ENCODE assay signal across 8 mouse cellular contexts in genomic region chr17:94864531-94865318, GRCm38 (mm10).
DNase-seq lines count a peak whose midpoint lies in the region; ATAC-seq and TF ChIP-seq lines count a peak whose summit lies in the region.
"Not testable (repeated sequence)": the region's sequence is repeated elsewhere in the genome, so short reads cannot be mapped to it uniquely, and the experiment has no call there.

No protein-coding gene starts in this region.

- H3K4me2 ChIP-seq in forebrain, embryonic 15.5 days (replicated peaks), result peak overlapping the region; percentile 62

- not testable (repeated sequence) for H3K36me3 ChIP-seq in ES-E14 (ENCODE audit: control insufficient read depth, insufficient read depth, low read length, poor library complexity, severe bottlenecking); forebrain, embryonic 15.5 days; thymus, adult 2 months (ENCODE audit: control insufficient read depth, insufficient read depth, low read length)

- intact Hi-C loops in heart, postnatal 25 days (cut with DNase I), result not testable (repeated sequence)

- peak; percentile 71; the same call in 1 of the 2 replicates for TF ChIP-seq POLR2A in lung, adult 2 months (IDR thresholded peaks at IDR 0.05; ENCODE audit: borderline replicate concordance, extremely low read depth, low read depth, low read length)
- not testable (repeated sequence) for TF ChIP-seq POLR2A in olfactory bulb, adult 2 months (IDR thresholded peaks at IDR 0.05; ENCODE audit: insufficient read depth, low read depth, low read length)
- peak; percentile 41; the same call in 1 of the 2 replicates for TF ChIP-seq POLR2A in thymus, adult 2 months (IDR thresholded peaks at IDR 0.05; ENCODE audit: control insufficient read depth, extremely low read depth, insufficient read depth, low read length, poor library complexity)

- H3K27me3 ChIP-seq in forebrain, embryonic 15.5 days; thymus, adult 2 months (ENCODE audit: control insufficient read depth, insufficient read depth, low read length): not testable (repeated sequence)

- 15% methylated on average over 21 of the region's 21 CpGs for WGBS in forebrain, embryonic 15.5 days
- WGBS in lung, adult 2 months, result 10% methylated on average over 21 of the region's 21 CpGs
- WGBS in olfactory bulb, adult 2 months, result 10% methylated on average over 21 of the region's 21 CpGs
- 12% methylated on average over 21 of the region's 21 CpGs for WGBS in thymus, adult 2 months

- H3K9me3 ChIP-seq in ES-E14 (ENCODE audit: control insufficient read depth, insufficient read depth, low read depth, low read length); forebrain, embryonic 15.5 days: not testable (repeated sequence)

- H3K4me1 ChIP-seq in ES-E14 (ENCODE audit: control insufficient read depth in 2 of 2, insufficient read depth in 2 of 2, low read length in 2 of 2, poor library complexity in 1 of 2); forebrain, embryonic 15.5 days; lung, adult 2 months (ENCODE audit: control insufficient read depth, insufficient read depth, low read length); olfactory bulb, adult 2 months (ENCODE audit: control insufficient read depth, insufficient read depth, low read length); thymus, adult 2 months (replicated peaks; ENCODE audit: control insufficient read depth, insufficient read depth, low read length): not testable (repeated sequence)

- peak overlapping the region; percentile 80 for H3K9ac ChIP-seq in ES-E14 (ENCODE audit: insufficient read depth, low read depth, low read length, poor library complexity, severe bottlenecking)
- H3K9ac ChIP-seq in forebrain, embryonic 15.5 days (replicated peaks), result peak overlapping the region; percentile 53

- H3K27ac ChIP-seq in ES-E14 (ENCODE audit: insufficient read depth, low read depth, low read length, poor library complexity, severe bottlenecking), result peak overlapping the region; percentile 91
- H3K27ac ChIP-seq in forebrain, embryonic 15.5 days (replicated peaks); olfactory bulb, adult 2 months (ENCODE audit: insufficient read depth, low read depth, low read length); thymus, adult 2 months (ENCODE audit: control insufficient read depth, insufficient read depth, low read length): not testable (repeated sequence)

- ATAC-seq in forebrain, embryonic 15.5 days (replicated peaks), result peak; percentile 98

- in situ Hi-C loops in ES-E14 (cut with MboI; ENCODE audit: low sequenced_read_pairs in 2 of 2, unreplicated experiment in 2 of 2), result not testable (repeated sequence)

- not testable (repeated sequence) for TF ChIP-seq CTCF in lung, adult 2 months (IDR thresholded peaks at IDR 0.05; ENCODE audit: insufficient read depth, low read length); olfactory bulb, adult 2 months (IDR thresholded peaks at IDR 0.05; ENCODE audit: insufficient read depth, low read depth, low read length); thymus, adult 2 months (IDR thresholded peaks at IDR 0.05; ENCODE audit: borderline replicate concordance, control insufficient read depth, extremely low read depth, insufficient read depth, low read length, poor library complexity)

- peak overlapping the region; percentile 79 to 80 for H3K4me3 ChIP-seq in ES-E14 (ENCODE audit: insufficient read depth in 1 of 2, low read depth in 1 of 2, low read length in 2 of 2, poor library complexity in 1 of 2, severe bottlenecking in 1 of 2)
- H3K4me3 ChIP-seq in forebrain, embryonic 15.5 days, result peak overlapping the region; percentile 49
- peak overlapping the region; percentile 86 for H3K4me3 ChIP-seq in lung, adult 2 months (replicated peaks; ENCODE audit: extremely low read depth, low read depth, low read length)
- peak overlapping the region; percentile 75 for H3K4me3 ChIP-seq in olfactory bulb, adult 2 months (ENCODE audit: insufficient read depth, low read depth, low read length)
- peak overlapping the region; percentile 64 for H3K4me3 ChIP-seq in thymus, adult 2 months (ENCODE audit: control insufficient read depth, insufficient read depth, low read length)

- peak; percentile 78 for DNase-seq in ES-E14 (ENCODE audit: low read depth, low spot score)
- peak; percentile 57 for DNase-seq in cerebellum, adult 11-12 months
- peak; percentile 65 for DNase-seq in heart, postnatal 25 days (ENCODE audit: low spot score)
- peak; percentile 66 to 79 for DNase-seq in layer of hippocampus, adult 18-20 months (ENCODE audit: low spot score in 2 of 2)
- peak; percentile 77 for DNase-seq in lung, adult 2 months
- DNase-seq in thymus, adult 2 months, result peak; percentile 72

TF ChIP-seq in ES-E14, 5 proteins besides CTCF, POLR2A, EP300 and RAD21:
- 0 out of 2 replicates have a peak, but pooled peaks have one; percentile 62 for TF ChIP-seq HCFC1 (IDR thresholded peaks at IDR 0.05; ENCODE audit: borderline replicate concordance, insufficient read depth, low read length)
- TF ChIP-seq CHD2 (IDR thresholded peaks at IDR 0.05; ENCODE audit: low read depth, low read length), result 0 out of 2 replicates have a peak, but pooled peaks have one; percentile 16
- TF ChIP-seq ZNF384 (IDR thresholded peaks at IDR 0.05; ENCODE audit: low read depth, low read length), result peak; percentile 71
